Mouse (Mus musculus) limb, embryonic 10.5 days (tissue): ENCODE results near the gene Ptprd. TPM values are rescaled to one million over a fixed set of nuclear protein-coding genes. Genes with fewer than 3 reads are reported as not detected.
A peak's percentile ranks its signal among the peaks of the same experiment; 100 is the strongest.

Experiments used
- DNase-seq: peaks from one replicate; pipeline ENCODE4 v3.0.0-alpha.2; 2017; ENCODE audit warnings: low spot score
- H3K27ac ChIP-seq: fragments of 300-500 bp; sonication (generic); 2 replicates; pipeline ENCODE4 v1.5.1; 2016; ENCODE audit warnings: mild to moderate bottlenecking
- H3K27me3 ChIP-seq: fragments of 300-500 bp; sonication (generic); 2 replicates; pipeline ENCODE4 v1.6.1; 2016; ENCODE audit warnings: low read depth, mild to moderate bottlenecking; ENCODE audit not compliant: poor library complexity, severe bottlenecking
- H3K36me3 ChIP-seq: fragments of 300-500 bp; sonication (generic); 2 replicates; pipeline ENCODE4 v1.6.1; 2016; ENCODE audit warnings: mild to moderate bottlenecking, moderate library complexity
- H3K4me1 ChIP-seq: fragments of 300-500 bp; sonication (generic); 2 replicates; pipeline ENCODE4 v1.6.1; 2016
- H3K4me3 ChIP-seq: fragments of 300-500 bp; sonication (generic); 2 replicates; pipeline ENCODE4 v1.5.1; 2016; ENCODE audit warnings: mild to moderate bottlenecking, moderate library complexity
- H3K9me3 ChIP-seq: fragments of 300-500 bp; sonication (generic); replicated peaks from 2 replicates; pipeline ENCODE4 v1.6.1; 2016; ENCODE audit warnings: mild to moderate bottlenecking
- WGBS: fragments of 180-500 bp; shearing (Covaris S2); methylation state at CpG from one replicate; pipeline ENCODE4 v1.1.7; 2016; 5-methylcytosine and 5-hydroxymethylcytosine counted together
- polyA plus RNA-seq: library from polyadenylated mRNA; unstranded; fragments of >200 nt; fragmentation: Nextera tagmentation; extraction: Ambion mirVana; gene quantifications from 2 replicates; pipeline ENCODE4 v1.2.1, GENCODE M21; 2016

Gene Ptprd
- polyA plus RNA-seq, 1 experiment from 2014 or later = 15.6 TPM

DNA sequence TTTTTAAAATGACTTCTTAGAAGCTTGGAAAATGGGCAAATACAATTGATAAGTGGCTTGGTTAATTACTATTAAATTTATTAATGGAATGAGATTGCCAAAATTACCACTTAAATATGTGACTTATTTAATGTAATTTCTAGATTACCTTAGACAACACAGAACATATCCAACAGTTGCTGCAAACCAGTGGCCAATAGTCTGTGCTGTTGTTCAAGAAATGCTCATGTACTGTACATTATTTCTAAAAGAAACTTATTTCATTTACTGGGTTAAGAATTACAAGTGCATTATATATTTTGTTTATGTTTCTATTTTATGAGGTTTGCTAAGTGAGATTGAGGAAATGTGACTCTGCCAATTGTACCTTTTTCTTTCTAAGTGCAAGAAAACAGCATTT lies 567.3 kb downstream of the Ptprd start:
- Histone ChIP-seq H3K27ac (no peak overlapping the region), H3K4me1 (no peaks in the 10 kb centered on the region), H3K9me3 (no peaks in the 10 kb centered on the region), H3K4me3 (no peak overlapping the region), H3K36me3 (no peaks in the 10 kb centered on the region), H3K27me3 (no peaks in the 10 kb centered on the region)
- no peak for DNase-seq

DNA sequence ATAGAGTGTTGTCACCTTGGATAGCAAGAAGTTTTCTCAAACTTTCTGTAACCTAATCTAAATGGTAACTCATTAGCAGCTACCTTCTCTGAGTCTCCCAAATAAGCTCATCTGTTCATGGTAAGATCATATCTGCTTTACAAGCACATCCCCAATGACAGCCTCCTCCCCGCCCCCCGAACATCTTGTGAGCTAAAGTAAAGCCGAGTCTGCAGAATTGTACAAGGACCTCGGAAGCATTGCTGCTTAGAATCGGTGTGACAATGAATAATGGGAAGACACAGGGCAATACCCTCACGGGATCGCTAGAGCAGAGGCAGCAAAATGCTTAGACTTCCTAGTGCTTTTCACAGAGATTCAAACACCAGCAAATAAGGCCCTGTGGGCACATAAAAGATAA lies 571.7 kb downstream of the Ptprd start:
- 83% methylated on average over 7 of the region's 7 CpGs for WGBS

DNA sequence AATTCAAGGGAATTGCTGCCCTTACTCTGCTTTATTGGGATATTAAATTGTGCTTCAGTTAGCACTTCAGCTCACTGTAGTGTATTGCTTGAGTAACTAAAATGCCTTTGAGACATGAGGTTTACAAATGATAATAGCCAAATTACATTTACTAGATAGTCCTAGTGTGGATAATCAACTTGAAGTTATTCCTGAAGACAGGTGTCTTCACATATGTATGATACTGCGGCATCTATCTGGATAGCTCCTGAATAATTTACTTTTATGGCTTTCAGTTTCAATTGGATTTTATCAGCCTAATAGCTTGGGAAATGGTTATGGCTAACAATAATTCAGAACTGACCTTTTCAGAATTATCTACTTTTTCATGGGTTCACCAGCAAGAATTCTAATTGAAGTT lies 598.6 kb downstream of the Ptprd start:
- no peak overlapping the region for H3K4me3 ChIP-seq
- WGBS = 90% methylated on average over 1 of the region's 1 CpGs
- no peaks in the 10 kb centered on the region for H3K27me3 ChIP-seq
- H3K27ac ChIP-seq = no peak overlapping the region
- no peak for DNase-seq
- H3K9me3 ChIP-seq = no peaks in the 10 kb centered on the region
- H3K36me3 ChIP-seq = no peaks in the 10 kb centered on the region
- no peaks in the 10 kb centered on the region for H3K4me1 ChIP-seq

More for the DNA sequence above, 571.7 kb downstream of the Ptprd start:
- Histone ChIP-seq H3K9me3 (no peaks in the 10 kb centered on the region), H3K36me3 (no peaks in the 10 kb centered on the region), H3K27ac (no peak overlapping the region), H3K27me3 (no peaks in the 10 kb centered on the region), H3K4me3 (no peak overlapping the region), H3K4me1 (no peaks in the 10 kb centered on the region)
- no peak for DNase-seq

DNA sequence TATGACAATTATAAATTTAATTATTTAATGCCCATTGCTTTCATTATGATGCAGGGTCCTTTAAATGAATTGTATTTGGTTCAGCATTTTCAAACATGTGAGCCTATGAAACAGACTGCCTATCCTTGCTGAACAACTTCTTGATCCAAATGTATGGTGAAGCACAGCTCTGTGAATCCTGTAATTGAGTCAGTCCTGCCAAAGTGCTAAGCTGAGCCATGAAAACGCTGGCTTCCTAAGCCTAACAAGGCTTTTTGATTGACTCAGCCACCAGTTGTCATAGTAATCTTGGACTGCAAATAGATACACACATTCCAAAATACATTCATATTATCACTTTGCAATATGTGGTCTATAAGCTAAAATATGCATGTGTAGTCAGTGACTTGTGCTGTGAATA lies 625.1 kb downstream of the Ptprd start:
- Histone ChIP-seq H3K4me1 (no peaks in the 10 kb centered on the region), H3K27me3 (no peaks in the 10 kb centered on the region), H3K9me3 (no peaks in the 10 kb centered on the region), H3K27ac (no peak overlapping the region), H3K4me3 (no peak overlapping the region), H3K36me3 (no peaks in the 10 kb centered on the region)
- 88% methylated on average over 1 of the region's 1 CpGs for WGBS
- no peak for DNase-seq

DNA sequence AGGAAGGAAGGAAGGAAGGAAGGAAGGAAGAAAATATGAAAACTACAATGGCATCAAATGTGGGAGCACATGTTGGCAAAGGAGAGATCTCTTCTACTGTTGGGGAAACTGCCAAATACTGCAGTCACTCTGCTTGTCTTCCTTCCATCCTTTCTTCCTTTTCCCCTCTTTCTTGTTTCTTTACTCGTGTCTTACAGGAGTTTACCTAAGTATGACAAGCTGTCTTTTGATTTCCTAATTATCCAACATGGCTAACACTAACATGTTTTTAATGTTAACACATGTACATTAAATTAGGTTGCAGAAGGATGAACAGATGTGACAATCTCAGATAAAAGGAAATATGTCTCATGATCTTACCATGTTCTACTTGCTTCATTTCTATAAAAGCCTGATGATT lies 625.5 kb downstream of the Ptprd start:
- no peak for DNase-seq
- Histone ChIP-seq H3K4me3 (no peak overlapping the region), H3K9me3 (no peaks in the 10 kb centered on the region), H3K27ac (no peak overlapping the region), H3K4me1 (no peaks in the 10 kb centered on the region), H3K36me3 (no peaks in the 10 kb centered on the region), H3K27me3 (no peaks in the 10 kb centered on the region)
- WGBS = 88% methylated on average over 1 of the region's 1 CpGs

DNA sequence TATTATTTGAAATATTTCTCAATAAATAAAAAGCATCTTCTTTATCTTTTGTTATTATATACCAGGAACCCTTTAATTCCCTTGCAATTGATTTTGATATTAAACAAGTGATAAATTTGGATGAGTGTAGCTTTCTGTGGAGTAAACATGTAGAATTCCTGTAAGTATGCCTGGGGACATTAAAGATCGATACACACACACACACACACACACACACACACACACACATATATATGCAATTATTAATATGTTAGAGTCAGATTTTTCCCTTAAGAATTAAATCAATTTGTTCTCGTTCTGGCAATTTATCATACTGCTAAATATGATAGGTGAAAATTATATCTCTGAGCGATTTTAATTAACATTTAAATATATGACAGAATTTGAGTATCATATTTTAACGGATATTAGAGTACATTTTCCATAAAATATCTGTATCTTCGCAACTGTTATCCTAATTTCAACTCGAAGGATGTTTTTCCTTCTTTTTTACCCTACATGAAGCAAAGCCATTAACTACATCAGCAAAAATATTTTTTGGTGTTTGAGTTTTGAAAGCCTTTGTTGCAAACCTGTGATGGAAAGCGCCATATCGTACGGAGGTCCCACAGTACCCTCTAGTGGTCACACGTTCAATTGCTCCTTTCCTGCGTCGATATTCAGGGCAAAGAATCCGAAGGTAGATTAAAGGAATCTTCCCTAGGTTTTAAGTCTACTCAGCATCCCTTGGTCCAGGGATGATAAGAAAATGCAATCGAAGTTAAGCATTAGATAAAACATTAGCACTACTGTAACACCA lies 653.2 kb downstream of the Ptprd start:
- Histone ChIP-seq H3K27me3 (no peaks in the 10 kb centered on the region), H3K27ac (no peak overlapping the region), H3K9me3 (no peaks in the 10 kb centered on the region), H3K4me3 (no peak overlapping the region), H3K4me1 (peaks cover 6% of the 10 kb centered on the region; the same call in 1 of the 2 replicates), H3K36me3 (no peaks in the 10 kb centered on the region)
- 23% methylated on average over 14 of the region's 14 CpGs for whole genome bisulfite sequencing
- peak; percentile 64 for DNase-seq

DNA sequence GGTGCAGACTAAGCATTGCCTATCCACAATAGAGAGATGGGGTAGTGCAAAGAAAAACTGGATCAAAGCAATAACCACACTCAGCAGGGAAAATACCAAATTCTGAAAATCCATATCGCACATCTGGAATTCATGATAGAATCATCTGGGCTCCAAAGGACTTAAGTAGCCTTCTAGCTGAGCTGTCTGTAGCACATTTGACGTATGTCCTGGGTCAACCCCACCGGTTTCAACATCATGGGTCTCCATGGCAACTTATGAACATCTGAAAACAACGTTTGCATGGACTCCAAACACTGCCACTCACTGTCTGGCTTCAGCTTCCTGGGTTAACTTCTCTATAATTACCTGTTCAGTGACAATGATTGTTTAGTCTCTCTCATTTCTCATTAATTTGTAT lies 655.9 kb downstream of the Ptprd start:
- no peak overlapping the region for H3K27ac ChIP-seq
- no peak for DNase-seq
- no peaks in the 10 kb centered on the region for H3K36me3 ChIP-seq
- peaks cover 6% of the 10 kb centered on the region; the same call in 1 of the 2 replicates for H3K4me1 ChIP-seq
- 45% methylated on average over 4 of the region's 4 CpGs for WGBS
- no peak overlapping the region for H3K4me3 ChIP-seq
- H3K27me3 ChIP-seq = no peaks in the 10 kb centered on the region
- H3K9me3 ChIP-seq = no peaks in the 10 kb centered on the region

DNA sequence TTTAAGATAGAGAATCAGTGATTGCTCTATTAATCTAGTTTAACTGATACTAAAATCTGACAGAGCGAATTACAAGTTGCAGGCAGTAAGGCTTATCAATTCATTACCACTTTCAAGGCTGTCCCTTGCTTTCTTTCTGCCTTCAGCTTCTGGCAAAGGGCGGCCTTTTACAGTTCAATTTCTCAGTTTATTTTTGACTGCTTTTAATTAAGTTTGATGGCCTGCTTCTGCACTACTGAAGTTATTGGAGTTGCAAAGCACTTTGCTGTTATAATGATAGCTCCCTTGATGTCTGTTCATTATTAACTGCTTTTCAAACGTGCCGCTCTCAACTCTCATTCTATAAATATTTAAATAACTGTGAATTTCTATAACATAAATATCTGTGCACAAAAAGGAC lies 673.9 kb downstream of the Ptprd start:
- H3K27ac ChIP-seq = no peak overlapping the region
- H3K4me1 ChIP-seq = peaks cover 19% of the 10 kb centered on the region
- H3K27me3 ChIP-seq = no peaks in the 10 kb centered on the region
- H3K36me3 ChIP-seq = no peaks in the 10 kb centered on the region
- DNase-seq = no peak
- H3K9me3 ChIP-seq = no peaks in the 10 kb centered on the region
- WGBS = 56% methylated on average over 4 of the region's 4 CpGs
- H3K4me3 ChIP-seq = no peak overlapping the region

DNA sequence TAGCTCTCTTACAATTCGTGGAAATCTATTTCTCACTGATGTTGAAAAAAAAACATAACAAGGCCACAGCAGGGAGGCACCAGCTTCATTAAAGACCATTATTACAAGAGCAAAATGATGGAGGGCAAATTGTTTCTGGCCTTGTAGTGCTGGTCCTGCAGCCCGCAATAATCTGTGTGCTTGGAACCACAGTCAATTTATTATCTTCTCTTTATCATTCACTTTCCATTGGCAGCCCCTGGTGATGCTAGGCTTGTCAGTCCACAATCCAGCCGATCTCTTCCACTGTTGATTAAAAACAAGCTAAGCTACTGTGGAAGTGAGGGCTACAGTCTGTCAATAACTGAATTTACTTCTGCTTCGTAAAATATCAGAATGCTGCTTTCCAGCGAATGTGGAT lies 674.4 kb downstream of the Ptprd start:
- Histone ChIP-seq H3K4me1 (peaks cover 19% of the 10 kb centered on the region), H3K36me3 (no peaks in the 10 kb centered on the region), H3K4me3 (no peak overlapping the region), H3K9me3 (no peaks in the 10 kb centered on the region), H3K27ac (no peak overlapping the region), H3K27me3 (no peaks in the 10 kb centered on the region)
- 63% methylated on average over 5 of the region's 5 CpGs for WGBS
- no peak for DNase-seq

DNA sequence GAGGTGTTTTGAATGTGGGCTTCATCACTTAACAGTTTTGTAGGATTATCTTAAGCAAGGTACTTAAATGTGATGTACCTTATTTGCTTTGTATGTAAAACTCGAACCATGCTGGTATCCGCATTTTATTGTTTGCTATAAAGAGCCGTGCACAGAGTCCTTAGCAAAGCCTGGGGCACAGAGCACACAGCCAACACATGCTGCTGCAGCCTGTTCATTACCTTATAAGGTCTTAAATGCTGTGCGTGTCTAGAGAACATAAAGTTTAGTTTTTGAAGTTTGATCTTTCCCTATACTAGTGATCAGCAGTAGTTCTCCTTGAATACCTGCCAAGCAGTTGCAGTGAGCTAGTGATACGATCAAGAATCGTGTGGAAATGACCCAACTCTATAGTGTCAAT lies 676.2 kb downstream of the Ptprd start:
- H3K4me1 ChIP-seq = peaks cover 19% of the 10 kb centered on the region
- WGBS = 80% methylated on average over 6 of the region's 6 CpGs
- no peak for DNase-seq

DNA sequence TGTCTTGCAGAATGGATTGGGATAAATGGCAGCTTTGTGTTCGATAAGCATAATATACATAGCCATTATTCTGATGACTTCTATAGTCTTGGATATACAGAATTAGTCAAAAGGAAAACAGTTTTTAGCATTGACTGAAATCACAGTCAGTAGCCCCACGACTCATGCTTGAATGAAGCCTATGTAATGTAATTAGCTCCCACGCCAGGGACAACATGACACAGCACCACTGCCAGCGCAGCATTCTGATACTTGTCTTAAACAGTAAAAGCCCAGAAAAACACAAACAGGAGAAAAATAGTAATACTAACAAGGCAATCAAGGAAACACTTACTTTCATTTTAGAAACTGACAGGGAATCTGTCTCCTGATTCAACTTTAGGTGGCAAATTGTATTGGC lies 677.2 kb downstream of the Ptprd start:
- WGBS = 86% methylated on average over 4 of the region's 4 CpGs
- no peaks in the 10 kb centered on the region for H3K27me3 ChIP-seq
- H3K9me3 ChIP-seq = no peaks in the 10 kb centered on the region

More for the DNA sequence above, 676.2 kb downstream of the Ptprd start:
- H3K27me3 ChIP-seq = no peaks in the 10 kb centered on the region
- no peaks in the 10 kb centered on the region for H3K9me3 ChIP-seq
- no peak overlapping the region for H3K4me3 ChIP-seq
- no peak overlapping the region for H3K27ac ChIP-seq
- no peaks in the 10 kb centered on the region for H3K36me3 ChIP-seq

DNA sequence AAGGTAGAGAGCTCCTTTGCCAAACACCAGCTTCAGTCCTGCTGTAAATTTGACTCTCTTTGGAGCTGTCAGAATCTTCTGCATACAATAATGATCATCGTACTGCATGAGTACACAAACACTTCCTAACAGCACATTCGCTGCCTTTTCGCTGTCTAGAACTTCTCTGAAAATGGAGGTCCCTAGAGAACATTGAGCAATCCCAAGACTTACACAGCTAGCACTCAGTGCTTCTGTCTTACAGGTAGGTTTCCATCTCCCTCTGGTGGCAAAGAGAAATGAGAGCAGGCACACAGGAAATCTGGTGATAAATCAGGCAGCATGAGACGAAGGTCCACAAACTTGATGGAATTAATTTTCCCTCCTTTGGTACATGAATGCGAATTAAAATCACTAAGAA lies 692.6 kb downstream of the Ptprd start:
- Histone ChIP-seq H3K36me3 (no peaks in the 10 kb centered on the region), H3K27me3 (no peaks in the 10 kb centered on the region), H3K4me3 (no peak overlapping the region), H3K4me1 (no peaks in the 10 kb centered on the region), H3K9me3 (no peaks in the 10 kb centered on the region), H3K27ac (no peak overlapping the region)
- 52% methylated on average over 5 of the region's 5 CpGs for WGBS
- DNase-seq = no peak

More for the DNA sequence above, 677.2 kb downstream of the Ptprd start:
- Histone ChIP-seq H3K4me1 (peaks cover 19% of the 10 kb centered on the region), H3K27ac (no peak overlapping the region), H3K36me3 (no peaks in the 10 kb centered on the region), H3K4me3 (no peak overlapping the region)
- no peak for DNase-seq

DNA sequence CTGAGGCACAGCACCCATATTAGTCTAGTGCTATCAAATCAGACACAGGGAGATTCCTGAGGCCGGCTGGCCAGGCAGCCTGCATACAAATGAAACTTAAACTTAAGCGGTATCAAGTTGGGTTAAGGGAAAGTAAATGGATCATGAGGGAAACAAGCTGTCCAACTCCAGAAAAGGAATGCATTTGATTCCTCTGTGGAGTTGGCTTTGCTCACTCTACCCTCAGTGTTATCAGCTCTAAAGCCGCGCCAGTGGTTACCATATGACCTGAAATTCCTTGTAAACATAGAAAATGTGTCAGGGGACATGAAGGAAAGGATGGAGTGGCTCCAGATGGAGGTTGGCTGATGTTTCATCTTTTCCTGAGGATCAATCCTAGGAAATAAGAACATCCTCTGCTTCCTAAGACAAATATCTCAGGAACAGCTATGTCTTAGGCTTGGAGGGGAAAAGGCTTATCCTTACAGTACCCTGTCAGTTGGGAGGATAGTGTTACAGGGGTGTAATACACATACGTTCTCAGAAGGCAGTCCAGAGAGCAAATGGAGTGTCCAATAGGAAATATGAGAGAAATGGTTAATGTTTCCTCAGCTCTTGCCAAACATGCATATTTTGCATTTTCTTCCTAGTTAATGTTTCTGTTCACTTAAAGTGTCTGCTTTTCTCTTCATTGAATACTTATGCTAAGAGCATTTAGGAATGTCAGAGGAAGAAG lies 697.7 kb downstream of the Ptprd start:
- Histone ChIP-seq H3K4me1 (no peaks in the 10 kb centered on the region), H3K27me3 (no peaks in the 10 kb centered on the region), H3K27ac (no peak overlapping the region), H3K36me3 (no peaks in the 10 kb centered on the region), H3K9me3 (no peaks in the 10 kb centered on the region), H3K4me3 (no peak overlapping the region)
- WGBS = 84% methylated on average over 5 of the region's 5 CpGs
- DNase-seq = no peak
